Mouse (Mus musculus): ENCODE results near the gene Srsf6.
"Not testable (repeated sequence)": the region's sequence is repeated elsewhere in the genome, so short reads cannot be mapped to it uniquely, and the experiment has no call there.

- TF ChIP-seq POLR2A (IDR thresholded peaks at IDR 0.05; ENCODE audit: insufficient read depth, low read depth, low read length); CTCF (IDR thresholded peaks at IDR 0.05); EP300 (IDR thresholded peaks at IDR 0.05; ENCODE audit: insufficient read depth, low read depth, low read length): not testable (repeated sequence)
Measured at GRCm38 (mm10) chr2:162899256-162899655, 32.1 kb upstream of the Srsf6 start.
